Mouse (Mus musculus) midbrain, embryonic 13.5 days (tissue): Measurements from ENCODE around the gene Ndufaf5. TPM values are rescaled to one million over a fixed set of nuclear protein-coding genes. Genes with fewer than 3 reads are reported as not detected.

Experiments
- ATAC-seq: fragments of 200-750 bp; cut with Nextera tagmentation; 2 replicates; pipeline ENCODE4 v1.8.0; 2017; ENCODE audit warnings: mild to moderate bottlenecking, moderate TSS enrichment, moderate library complexity
- H3K27ac ChIP-seq: fragments of 300-500 bp; sonication (generic); 2 replicates; pipeline ENCODE4 v1.5.1; 2015; ENCODE audit warnings: inconsistent platforms, mild to moderate bottlenecking, moderate library complexity
- H3K27me3 ChIP-seq: fragments of 300-500 bp; sonication (generic); 2 replicates; pipeline ENCODE4 v1.6.1; 2015; ENCODE audit warnings: mild to moderate bottlenecking, inconsistent platforms
- H3K36me3 ChIP-seq: fragments of 300-500 bp; sonication (generic); 2 replicates; pipeline ENCODE4 v1.6.1; 2015; ENCODE audit warnings: mild to moderate bottlenecking, inconsistent platforms
- H3K4me1 ChIP-seq: fragments of 300-500 bp; sonication (generic); replicated peaks from 2 replicates; pipeline ENCODE4 v1.6.1; 2015; ENCODE audit warnings: inconsistent platforms
- H3K4me2 ChIP-seq: fragments of 300-500 bp; sonication (generic); replicated peaks from 2 replicates; pipeline ENCODE4 v1.6.1; 2015; ENCODE audit warnings: moderate library complexity, mild to moderate bottlenecking, inconsistent platforms
- H3K4me3 ChIP-seq: fragments of 300-500 bp; sonication (generic); replicated peaks from 2 replicates; pipeline ENCODE4 v1.5.1; 2015; ENCODE audit warnings: mild to moderate bottlenecking, inconsistent platforms
- H3K9ac ChIP-seq: fragments of 300-500 bp; sonication (generic); replicated peaks from 2 replicates; pipeline ENCODE4 v1.6.1; 2015; ENCODE audit warnings: mild to moderate bottlenecking, inconsistent platforms
- H3K9me3 ChIP-seq: fragments of 300-500 bp; sonication (generic); 2 replicates; pipeline ENCODE4 v1.6.1; 2016; ENCODE audit warnings: mild to moderate bottlenecking, inconsistent platforms
- WGBS: fragments of 180-500 bp; shearing (Covaris S2); methylation state at CpG from one replicate; pipeline ENCODE4 v1.1.7; 2015; 5-methylcytosine and 5-hydroxymethylcytosine counted together
- polyA plus RNA-seq: library from polyadenylated mRNA; unstranded; fragments of >200 nt; fragmentation: Nextera tagmentation; extraction: Ambion mirVana; gene quantifications from 2 replicates; pipeline ENCODE4 v1.2.1, GENCODE M21; 2015

The Ndufaf5 gene
- polyA plus RNA-seq, 1 experiment from 2014 or later: 41.5 TPM

GRCm38 (mm10) chr2:140214519-140215027, 44.1 kb downstream of the Ndufaf5 start:
- no peak overlapping the region for H3K9ac ChIP-seq
- no peak for ATAC-seq
- H3K4me1 ChIP-seq: no peaks in the 10 kb centered on the region
- no peaks in the 10 kb centered on the region for H3K36me3 ChIP-seq
- H3K4me2 ChIP-seq: no peak overlapping the region
- no peak overlapping the region for H3K27ac ChIP-seq
- no peaks in the 10 kb centered on the region for H3K9me3 ChIP-seq
- no peak overlapping the region for H3K4me3 ChIP-seq
- 92% methylated on average over 4 of the region's 4 CpGs for WGBS
- H3K27me3 ChIP-seq: no peaks in the 10 kb centered on the region

GRCm38 (mm10) chr2:140215415-140215814, 45.0 kb downstream of the Ndufaf5 start:
- no peak overlapping the region for H3K4me2 ChIP-seq
- no peak for ATAC-seq
- 78% methylated on average over 2 of the region's 2 CpGs for WGBS
- H3K27ac ChIP-seq: no peak overlapping the region
- H3K4me3 ChIP-seq: no peak overlapping the region
- no peaks in the 10 kb centered on the region for H3K27me3 ChIP-seq
- no peak overlapping the region for H3K9ac ChIP-seq
- H3K36me3 ChIP-seq: no peaks in the 10 kb centered on the region
- no peaks in the 10 kb centered on the region; the same call in 1 of the 2 replicates for H3K4me1 ChIP-seq
- no peaks in the 10 kb centered on the region for H3K9me3 ChIP-seq

- 78% methylated on average over 1 of the region's 1 CpGs for WGBS
- Histone ChIP-seq H3K4me3 (no peak overlapping the region), H3K9ac (no peak overlapping the region), H3K9me3 (no peaks in the 10 kb centered on the region), H3K27me3 (no peaks in the 10 kb centered on the region), H3K36me3 (no peaks in the 10 kb centered on the region), H3K27ac (no peak overlapping the region), H3K4me1 (no peaks in the 10 kb centered on the region; the same call in 1 of the 2 replicates), H3K4me2 (no peak overlapping the region)
- no peak for ATAC-seq
These were observed 45.5 kb downstream of the Ndufaf5 start for GRCm38 (mm10) chr2:140215965-140216364.

GRCm38 (mm10) chr2:140220325-140220724, 49.9 kb downstream of the Ndufaf5 start:
- Histone ChIP-seq H3K4me1 (no peaks in the 10 kb centered on the region; the same call in 1 of the 2 replicates), H3K4me2 (no peak overlapping the region), H3K36me3 (no peaks in the 10 kb centered on the region), H3K4me3 (no peak overlapping the region), H3K9ac (no peak overlapping the region), H3K27ac (no peak overlapping the region), H3K27me3 (no peaks in the 10 kb centered on the region), H3K9me3 (no peaks in the 10 kb centered on the region)
- peak; percentile 62; the same call in 1 of the 2 replicates for ATAC-seq
- WGBS: 43% methylated on average over 8 of the region's 8 CpGs

GRCm38 (mm10) chr2:140230295-140230694, 59.8 kb downstream of the Ndufaf5 start:
- Histone ChIP-seq H3K27me3 (no peaks in the 10 kb centered on the region), H3K27ac (no peak overlapping the region), H3K9me3 (no peaks in the 10 kb centered on the region), H3K9ac (no peak overlapping the region), H3K4me3 (no peak overlapping the region), H3K4me1 (no peaks in the 10 kb centered on the region), H3K36me3 (no peaks in the 10 kb centered on the region), H3K4me2 (no peak overlapping the region)
- no peak for ATAC-seq
- 70% methylated on average over 1 of the region's 1 CpGs for WGBS

GRCm38 (mm10) chr2:140237245-140237644, 66.8 kb downstream of the Ndufaf5 start:
- Histone ChIP-seq H3K9ac (no peak overlapping the region), H3K4me2 (no peak overlapping the region), H3K27ac (no peak overlapping the region), H3K9me3 (no peaks in the 10 kb centered on the region), H3K4me3 (no peak overlapping the region), H3K36me3 (no peaks in the 10 kb centered on the region), H3K27me3 (no peaks in the 10 kb centered on the region), H3K4me1 (no peaks in the 10 kb centered on the region)
- ATAC-seq: peak; percentile 76
- WGBS: 55% methylated on average over 6 of the region's 6 CpGs

- ATAC-seq: peak; percentile 65
- 57% methylated on average over 5 of the region's 5 CpGs for WGBS
- Histone ChIP-seq H3K4me1 (no peaks in the 10 kb centered on the region), H3K9ac (no peak overlapping the region), H3K27me3 (no peaks in the 10 kb centered on the region), H3K4me3 (no peak overlapping the region), H3K9me3 (no peaks in the 10 kb centered on the region), H3K27ac (no peak overlapping the region), H3K4me2 (no peak overlapping the region), H3K36me3 (no peaks in the 10 kb centered on the region)
These were observed 71.9 kb downstream of the Ndufaf5 start for GRCm38 (mm10) chr2:140242398-140242797.

GRCm38 (mm10) chr2:140243105-140243504, 72.7 kb downstream of the Ndufaf5 start:
- Histone ChIP-seq H3K9me3 (no peaks in the 10 kb centered on the region), H3K9ac (no peak overlapping the region), H3K4me3 (no peak overlapping the region), H3K4me2 (no peak overlapping the region), H3K27ac (no peak overlapping the region), H3K4me1 (no peaks in the 10 kb centered on the region), H3K36me3 (no peaks in the 10 kb centered on the region), H3K27me3 (no peaks in the 10 kb centered on the region)
- 90% methylated on average over 5 of the region's 5 CpGs for WGBS
- no peak for ATAC-seq

Other genes with a start within 250 kb of the Ndufaf5 start
- 16.0 and 17.7 TPM in 2 replicates for gene Tasp1, start 103.8 kb upstream of the Ndufaf5 start, polyA plus RNA-seq
- not detected in 2 replicates for gene Gm17374, start 18.6 kb upstream of the Ndufaf5 start, polyA plus RNA-seq
- gene Esf1, start 85 bp upstream of the Ndufaf5 start, polyA plus RNA-seq: 21.5 and 23.4 TPM in 2 replicates
- gene Sel1l2, start 219.1 kb downstream of the Ndufaf5 start, polyA plus RNA-seq: not detected in 2 replicates
- 74.8 and 75.4 TPM in 2 replicates for gene Macrod2, start 224.7 kb downstream of the Ndufaf5 start, polyA plus RNA-seq